Mouse (Mus musculus) neural tube, embryonic 15.5 days (tissue): ENCODE measurements at regions not wholly inside any gene's neighbourhood (a gene's known extent, or its start where the extent isn't known, plus 50 kb on each side); places are given as distances from the start of the nearest gene placed in this dataset.

Experiments used
- ATAC-seq: fragments of 200-750 bp; cut with Nextera tagmentation; 2 replicates; pipeline ENCODE4 v1.8.0; 2017; ENCODE audit warnings: mild to moderate bottlenecking, moderate TSS enrichment, moderate library complexity; ENCODE audit not compliant: low FRiP score
- H3K27ac ChIP-seq: fragments of 300-500 bp; sonication (generic); replicated peaks from 2 replicates; pipeline ENCODE4 v1.5.1; 2015; ENCODE audit warnings: mild to moderate bottlenecking, inconsistent platforms
- H3K27me3 ChIP-seq: fragments of 300-500 bp; sonication (generic); replicated peaks from 2 replicates; pipeline ENCODE4 v1.6.1; 2015; ENCODE audit warnings: inconsistent platforms
- H3K36me3 ChIP-seq: fragments of 300-500 bp; sonication (generic); 2 replicates; pipeline ENCODE4 v1.6.1; 2015; ENCODE audit warnings: inconsistent platforms
- H3K4me1 ChIP-seq: fragments of 300-500 bp; sonication (generic); 2 replicates; pipeline ENCODE4 v1.6.1; 2015; ENCODE audit warnings: inconsistent platforms
- H3K4me2 ChIP-seq: fragments of 300-500 bp; sonication (generic); 2 replicates; pipeline ENCODE4 v1.6.1; 2015; ENCODE audit warnings: inconsistent platforms, mild to moderate bottlenecking, moderate library complexity
- H3K4me3 ChIP-seq: fragments of 300-500 bp; sonication (generic); replicated peaks from 2 replicates; pipeline ENCODE4 v1.5.1; 2015; ENCODE audit warnings: mild to moderate bottlenecking, inconsistent platforms
- H3K9ac ChIP-seq: fragments of 300-500 bp; sonication (generic); replicated peaks from 2 replicates; pipeline ENCODE4 v1.6.1; 2015; ENCODE audit warnings: mild to moderate bottlenecking, inconsistent platforms
- H3K9me3 ChIP-seq: fragments of 300-500 bp; sonication (generic); replicated peaks from 2 replicates; pipeline ENCODE4 v1.6.1; 2016; ENCODE audit warnings: inconsistent platforms
- WGBS: fragments of 180-500 bp; shearing (Covaris S2); methylation state at CpG from one replicate; pipeline ENCODE4 v1.1.7; 2015; ENCODE audit warnings: mixed read lengths; 5-methylcytosine and 5-hydroxymethylcytosine counted together

GRCm38 (mm10) chr11:55712350-55712749, 104.4 kb upstream of the Glra1 start:
- ATAC-seq, result no peak
- no peak overlapping the region for H3K9ac ChIP-seq
- H3K4me3 ChIP-seq, result no peak overlapping the region
- 0 out of 2 replicates have a peak, but pooled peaks cover 3% of the 10 kb centered on the region for H3K4me1 ChIP-seq
- H3K36me3 ChIP-seq, result no peaks in the 10 kb centered on the region
- H3K9me3 ChIP-seq, result no peaks in the 10 kb centered on the region
- H3K27ac ChIP-seq, result no peak overlapping the region
- WGBS, result 84% methylated on average over 1 of the region's 1 CpGs
- H3K4me2 ChIP-seq, result no peak overlapping the region
- H3K27me3 ChIP-seq, result no peaks in the 10 kb centered on the region

- ATAC-seq, result no peak
- no peak overlapping the region for H3K4me2 ChIP-seq
- H3K9ac ChIP-seq, result no peak overlapping the region
- no peaks in the 10 kb centered on the region for H3K36me3 ChIP-seq
- 0 out of 2 replicates have a peak, but pooled peaks cover 3% of the 10 kb centered on the region for H3K4me1 ChIP-seq
- H3K9me3 ChIP-seq, result no peaks in the 10 kb centered on the region
- no peak overlapping the region for H3K4me3 ChIP-seq
- H3K27ac ChIP-seq, result no peak overlapping the region
- WGBS, result 47% methylated on average over 5 of the region's 5 CpGs
- no peaks in the 10 kb centered on the region for H3K27me3 ChIP-seq
Measured at GRCm38 (mm10) chr11:55707467-55707866, 99.5 kb upstream of the Glra1 start.

- no peak overlapping the region for H3K9ac ChIP-seq
- no peaks in the 10 kb centered on the region for H3K36me3 ChIP-seq
- 92% methylated on average over 2 of the region's 2 CpGs for WGBS
- H3K4me3 ChIP-seq, result no peak overlapping the region
- no peak for ATAC-seq
- no peaks in the 10 kb centered on the region for H3K4me1 ChIP-seq
- H3K4me2 ChIP-seq, result no peak overlapping the region
- no peak overlapping the region for H3K27ac ChIP-seq
- H3K9me3 ChIP-seq, result no peaks in the 10 kb centered on the region
- H3K27me3 ChIP-seq, result no peaks in the 10 kb centered on the region
Measured at GRCm38 (mm10) chr11:55701921-55702320, 93.9 kb upstream of the Glra1 start.

- ATAC-seq, result 0 out of 2 replicates have a peak, but pooled peaks have one; percentile 34
Measured at GRCm38 (mm10) chr11:55685031-55685519, 77.1 kb upstream of the Glra1 start.

GRCm38 (mm10) chr11:55682351-55682961, 74.5 kb upstream of the Glra1 start:
- no peak for ATAC-seq

More at GRCm38 (mm10) chr11:55685031-55685519, 77.1 kb upstream of the Glra1 start:
- Histone ChIP-seq H3K4me1 (peaks cover 10% of the 10 kb centered on the region; the same call in 1 of the 2 replicates), H3K9ac (no peak overlapping the region), H3K27ac (no peak overlapping the region), H3K9me3 (no peaks in the 10 kb centered on the region), H3K4me2 (no peak overlapping the region), H3K36me3 (no peaks in the 10 kb centered on the region), H3K27me3 (no peaks in the 10 kb centered on the region), H3K4me3 (no peak overlapping the region)
- 16% methylated on average over 3 of the region's 3 CpGs for WGBS

GRCm38 (mm10) chr11:55681226-55681980, 73.4 kb upstream of the Glra1 start:
- H3K9ac ChIP-seq, result no peak overlapping the region
- H3K4me2 ChIP-seq, result peak overlapping the region; percentile 53
- no peaks in the 10 kb centered on the region for H3K9me3 ChIP-seq
- H3K27ac ChIP-seq, result peak overlapping the region; percentile 23; the same call in 1 of the 2 replicates
- no peaks in the 10 kb centered on the region for H3K27me3 ChIP-seq
- peaks cover 10% of the 10 kb centered on the region; the same call in 1 of the 2 replicates for H3K4me1 ChIP-seq
- H3K4me3 ChIP-seq, result peak overlapping the region; percentile 26
- no peaks in the 10 kb centered on the region for H3K36me3 ChIP-seq
- ATAC-seq, result peak; percentile 80
- 25% methylated on average over 21 of the region's 21 CpGs for WGBS

More at GRCm38 (mm10) chr11:55682351-55682961, 74.5 kb upstream of the Glra1 start:
- Histone ChIP-seq H3K27ac (no peak overlapping the region), H3K4me2 (no peak overlapping the region; the same call in 1 of the 2 replicates), H3K9ac (no peak overlapping the region), H3K9me3 (no peaks in the 10 kb centered on the region), H3K27me3 (no peaks in the 10 kb centered on the region), H3K4me3 (no peak overlapping the region), H3K4me1 (peaks cover 10% of the 10 kb centered on the region; the same call in 1 of the 2 replicates), H3K36me3 (no peaks in the 10 kb centered on the region)
- WGBS, result 23% methylated on average over 10 of the region's 10 CpGs

GRCm38 (mm10) chr11:55663108-55663507, 55.1 kb upstream of the Glra1 start:
- no peak overlapping the region for H3K27ac ChIP-seq
- no peak overlapping the region for H3K4me2 ChIP-seq
- no peak overlapping the region for H3K9ac ChIP-seq
- no peak overlapping the region for H3K4me3 ChIP-seq
- no peaks in the 10 kb centered on the region for H3K4me1 ChIP-seq
- no peak for ATAC-seq
- WGBS, result 93% methylated on average over 4 of the region's 4 CpGs
- no peaks in the 10 kb centered on the region for H3K9me3 ChIP-seq
- no peaks in the 10 kb centered on the region for H3K36me3 ChIP-seq
- no peaks in the 10 kb centered on the region for H3K27me3 ChIP-seq

- no peaks in the 10 kb centered on the region for H3K27me3 ChIP-seq
- ATAC-seq, result no peak
- H3K27ac ChIP-seq, result no peak overlapping the region
- H3K9ac ChIP-seq, result no peak overlapping the region
- H3K4me3 ChIP-seq, result no peak overlapping the region
- no peak overlapping the region for H3K4me2 ChIP-seq
- H3K4me1 ChIP-seq, result no peaks in the 10 kb centered on the region
- no peaks in the 10 kb centered on the region for H3K36me3 ChIP-seq
- WGBS, result 82% methylated on average over 3 of the region's 3 CpGs
- no peaks in the 10 kb centered on the region for H3K9me3 ChIP-seq
Measured at GRCm38 (mm10) chr11:55662283-55662682, 54.3 kb upstream of the Glra1 start.
